In the genomic region with DNA sequence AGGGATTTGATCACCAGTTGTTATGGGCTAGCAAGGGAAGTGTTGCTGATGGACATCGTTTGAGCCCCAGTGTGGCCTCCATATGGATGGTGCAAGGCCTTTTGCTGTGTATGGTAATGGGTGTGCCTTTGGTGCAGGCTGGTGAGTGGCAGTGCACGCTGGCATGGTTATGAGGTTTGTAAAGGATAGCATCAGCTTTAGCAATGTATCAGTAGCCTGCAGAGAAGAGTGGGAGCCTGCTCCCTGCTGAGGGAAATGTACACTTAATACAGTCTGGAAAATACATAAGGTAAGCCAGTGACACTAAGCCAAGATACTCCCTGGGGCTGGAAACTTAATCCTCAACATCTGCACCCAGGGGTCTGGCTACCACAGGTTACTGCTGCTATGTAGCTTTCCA, we compare ENCODE assay signal across 20 mouse cellular contexts. TPM values are rescaled to one million over a fixed set of nuclear protein-coding genes. Genes with fewer than 3 reads are reported as not detected.
"Had no signal": no experiment of that assay in that cellular context is flagged by ENCODE, and none has a peak within 500 bp of the region (broad histone marks: within the 10 kb centered on the region; RNA-seq: fewer than 3 reads in every experiment).

No protein-coding gene starts in this region.

- H3K9ac ChIP-seq: kidney, embryonic 15.5 days; liver, embryonic 13.5 days; midbrain, embryonic 13.5 days; neural tube, embryonic 13.5 days; stomach, embryonic 15.5 days had no signal

- H3K4me2 ChIP-seq: kidney, embryonic 15.5 days; liver, embryonic 13.5 days; midbrain, embryonic 13.5 days; neural tube, embryonic 13.5 days; stomach, embryonic 15.5 days had no signal

- H3K27me3 ChIP-seq: kidney, embryonic 15.5 days; liver, embryonic 13.5 days; midbrain, embryonic 13.5 days; neural tube, embryonic 13.5 days; stomach, embryonic 15.5 days had no signal

- DNase-seq: kidney, adult 2 months; kidney, postnatal 10 days; kidney, postnatal 36 days; liver, embryonic 13.5 days; lung, adult 2 months; retina, postnatal 1 day; right cerebral cortex, postnatal 25 days; spleen, adult 18-20 months had no signal

- ATAC-seq: midbrain, embryonic 13.5 days; midbrain, embryonic 16.5 days had no signal

- H3K36me3 ChIP-seq: kidney, embryonic 15.5 days; liver, embryonic 13.5 days; midbrain, embryonic 10.5 days; midbrain, embryonic 13.5 days; neural tube, embryonic 13.5 days; stomach, embryonic 15.5 days had no signal

- H3K9me3 ChIP-seq: kidney, embryonic 15.5 days; liver, embryonic 13.5 days; midbrain, embryonic 10.5 days; midbrain, embryonic 13.5 days; neural tube, embryonic 13.5 days; stomach, embryonic 15.5 days had no signal

- H3K4me3 ChIP-seq: kidney, embryonic 15.5 days; liver, embryonic 13.5 days; midbrain, embryonic 10.5 days; midbrain, embryonic 13.5 days; myocyte; neural tube, embryonic 13.5 days; stomach, embryonic 15.5 days had no signal

- H3K27ac ChIP-seq: kidney, embryonic 15.5 days; liver, embryonic 13.5 days; macrophage; midbrain, embryonic 10.5 days; midbrain, embryonic 13.5 days; neural tube, embryonic 13.5 days; stomach, embryonic 15.5 days had no signal

- H3K4me1 ChIP-seq: kidney, embryonic 15.5 days; liver, embryonic 13.5 days; midbrain, embryonic 10.5 days; midbrain, embryonic 13.5 days; neural tube, embryonic 13.5 days; stomach, embryonic 15.5 days had no signal

RNA-seq across cellular contexts. Expression of a gene that starts 58.4 kb away (rescaled TPM):
- total RNA-seq: liver, adult 2 months; megakaryocyte, adult 5-6 weeks; monocyte, adult 5-6 weeks; neutrophil, adult 5-6 weeks had no signal
- polyA plus RNA-seq: liver, adult 2 months; macrophage had no signal
